Mouse (Mus musculus) ES-E14 (cell line): ENCODE data around the gene Zfp949. TPM values are rescaled to one million over a fixed set of nuclear protein-coding genes. Genes with fewer than 3 reads are reported as not detected.

Source experiments
- DNase-seq: peaks from one replicate; pipeline ENCODE4 v3.0.0-alpha.2; 2013; ENCODE audit warnings: low read depth, low spot score
- H3K27ac ChIP-seq: 2 replicates; pipeline ENCODE4 v1.5.1; 2012; ENCODE audit warnings: low read depth, mild to moderate bottlenecking, low read length, moderate library complexity, mixed read lengths; ENCODE audit not compliant: poor library complexity, insufficient read depth, severe bottlenecking
- H3K36me3 ChIP-seq: 2 replicates; pipeline ENCODE4 v1.6.1; 2012; ENCODE audit warnings: mild to moderate bottlenecking, low read length, moderate library complexity, mixed read lengths; ENCODE audit not compliant: control insufficient read depth, poor library complexity, insufficient read depth, severe bottlenecking
- H3K4me1 ChIP-seq, 2 experiments: fragments of 150-350 bp in 1 of 2; sonication (generic) in 1 of 2; 2 replicates each; pipeline ENCODE4 v1.6.1; 2012; ENCODE audit warnings: low read length in 2 of 2, mild to moderate bottlenecking in 1 of 2, mixed read lengths in 1 of 2; ENCODE audit not compliant: control insufficient read depth in 2 of 2, insufficient read depth in 2 of 2, poor library complexity in 1 of 2
- H3K4me3 ChIP-seq, 2 experiments: fragments of 150-350 bp in 1 of 2; sonication (generic) in 1 of 2; 2 replicates each; pipeline ENCODE4 v1.5.1; 2012; ENCODE audit warnings: low read length in 2 of 2, low read depth in 1 of 2, mild to moderate bottlenecking in 1 of 2, mixed read lengths in 1 of 2; ENCODE audit not compliant: insufficient read depth in 1 of 2, poor library complexity in 1 of 2, severe bottlenecking in 1 of 2
- H3K9ac ChIP-seq: 2 replicates; pipeline ENCODE4 v1.6.1; 2012; ENCODE audit warnings: low read depth, mild to moderate bottlenecking, low read length, mixed read lengths; ENCODE audit not compliant: poor library complexity, insufficient read depth, severe bottlenecking
- H3K9me3 ChIP-seq: fragments of 150-350 bp; sonication (generic); 2 replicates; pipeline ENCODE4 v1.6.1; 2012; ENCODE audit warnings: low read depth, mild to moderate bottlenecking, low read length; ENCODE audit not compliant: control insufficient read depth, insufficient read depth
- CHD2 ChIP-seq: IDR thresholded peaks from 2 replicates; pipeline ENCODE4 v1.6.1; 2014; ENCODE audit warnings: mild to moderate bottlenecking, low read depth, low read length, inconsistent platforms
- HCFC1 ChIP-seq: IDR thresholded peaks from 2 replicates; pipeline ENCODE4 v1.6.1; 2012; ENCODE audit warnings: low read length, inconsistent platforms, borderline replicate concordance; ENCODE audit not compliant: insufficient read depth
- MAFK ChIP-seq: IDR thresholded peaks from 2 replicates; pipeline ENCODE4 v1.6.1; 2014; ENCODE audit warnings: mild to moderate bottlenecking, low read depth, low read length, inconsistent platforms; ENCODE audit not compliant: insufficient read depth
- ZC3H11A ChIP-seq: IDR thresholded peaks from 2 replicates; pipeline ENCODE4 v1.6.1; 2012; ENCODE audit warnings: low read depth, mild to moderate bottlenecking, inconsistent platforms, low read length, borderline replicate concordance
- ZNF384 ChIP-seq: IDR thresholded peaks from 2 replicates; pipeline ENCODE4 v1.6.1; 2012; ENCODE audit warnings: low read depth, low read length, inconsistent platforms
- in situ Hi-C, 2 experiments: fragments of 600-800 bp; cut with MboI; formaldehyde crosslinking; loops; one replicate each; pipeline ENCODE4 v1.15.1; 2025; ENCODE audit warnings: low sequenced_read_pairs in 2 of 2, inconsistent platforms in 1 of 2; ENCODE audit not compliant: unreplicated experiment in 2 of 2
- total RNA-seq: library from RNA; depleted of rRNA; stranded (reverse); fragments of 300-350 nt; gene quantifications from 2 replicates; pipeline ENCODE4 v1.2.3, GENCODE M21; 2012

Zfp949 gene
- total RNA-seq, 1 experiment = 7.1 TPM

DNA sequence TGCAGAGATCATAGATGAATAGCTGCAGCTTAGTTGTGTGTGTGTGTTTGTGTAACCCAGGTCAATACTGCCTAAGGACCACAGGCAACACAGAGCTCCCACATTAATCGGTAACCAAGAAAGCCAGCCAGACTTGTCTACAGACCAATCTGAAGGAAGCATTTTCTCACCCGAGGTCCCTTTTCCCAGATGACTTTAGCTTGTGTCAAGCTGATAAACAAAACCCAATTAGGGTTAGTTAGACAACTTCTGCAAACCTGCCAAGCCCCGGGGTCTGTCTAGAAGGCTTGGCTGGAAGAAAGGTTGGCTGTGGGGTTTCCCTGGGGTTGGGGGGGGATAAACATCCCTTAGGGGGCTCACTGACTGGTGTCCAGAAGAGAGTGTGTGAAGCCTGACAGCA is 23.0 kb upstream of the Zfp949 start:
- Histone ChIP-seq H3K4me1 (peaks cover 0 to 6% of the 10 kb centered on the region in 2 experiments; a peak in 1 of 4 replicates), H3K27ac (no peak overlapping the region), H3K36me3 (peaks cover 17% of the 10 kb centered on the region), H3K9me3 (no peaks in the 10 kb centered on the region), H3K9ac (no peak overlapping the region), H3K4me3 (no peak overlapping the region)
- in situ Hi-C loops = no loop called here
- no peak for DNase-seq
- TF ChIP-seq ZC3H11A (no peak), HCFC1 (no peak)

DNA sequence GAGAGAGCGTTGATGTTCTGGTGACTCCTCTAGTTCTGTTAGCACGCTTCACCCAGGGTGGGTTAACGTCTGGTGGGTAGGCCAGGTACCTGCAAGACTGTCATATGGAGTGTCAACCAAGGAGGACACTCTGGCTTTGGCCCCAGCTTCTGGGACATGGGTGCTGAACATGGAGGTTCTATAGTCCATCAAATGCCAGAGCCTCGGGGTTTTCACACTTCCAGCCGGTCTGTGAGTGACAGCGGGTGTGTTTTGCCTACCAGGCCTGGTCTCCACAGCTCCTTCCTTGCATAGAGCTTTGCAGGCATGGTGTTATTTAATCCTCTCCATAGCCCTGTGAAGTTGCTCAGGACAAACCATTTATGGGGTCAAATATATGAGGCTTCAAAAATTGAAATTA is 22.5 kb upstream of the Zfp949 start:
- TF ChIP-seq CHD2 (no peak), ZNF384 (no peak), MAFK (no peak)
- no peak overlapping the region for H3K9ac ChIP-seq
- no peak overlapping the region for H3K27ac ChIP-seq
- H3K4me3 ChIP-seq = no peak overlapping the region
- in situ Hi-C loops = no loop called here
- no peaks in the 10 kb centered on the region for H3K9me3 ChIP-seq
- peaks cover 15% of the 10 kb centered on the region for H3K36me3 ChIP-seq
- no peak for DNase-seq
- H3K4me1 ChIP-seq = peaks cover 0 to 6% of the 10 kb centered on the region in 2 experiments; a peak in 1 of 4 replicates

DNA sequence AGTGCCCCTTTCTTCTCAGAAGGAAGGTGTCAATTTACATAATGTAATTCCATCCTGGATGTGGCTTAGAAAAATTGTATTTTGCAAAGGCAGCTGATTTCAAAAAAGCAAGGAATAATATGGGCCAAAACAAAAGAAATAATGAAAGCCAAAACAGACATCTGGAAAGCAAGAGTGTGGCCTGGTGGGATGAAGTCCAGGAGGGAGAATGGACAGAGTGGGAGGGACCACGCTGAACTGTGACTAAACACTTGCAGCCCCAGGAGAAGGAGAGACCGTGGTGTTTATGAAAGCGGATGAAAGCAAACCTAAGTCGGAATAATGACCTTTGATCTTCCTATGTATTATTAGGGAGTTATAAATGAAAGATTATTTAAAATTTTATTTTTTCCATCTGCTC is 19.9 kb upstream of the Zfp949 start:
- H3K36me3 ChIP-seq = no peaks in the 10 kb centered on the region
- H3K27ac ChIP-seq = no peak overlapping the region
- H3K9me3 ChIP-seq = no peaks in the 10 kb centered on the region
- no peak for TF ChIP-seq ZC3H11A
- no peak overlapping the region for H3K9ac ChIP-seq
- H3K4me3 ChIP-seq = no peak overlapping the region
- H3K4me1 ChIP-seq = peaks cover 0 to 6% of the 10 kb centered on the region in 2 experiments; a peak in 1 of 4 replicates
- in situ Hi-C loops = no loop called here
- no peak for DNase-seq

DNA sequence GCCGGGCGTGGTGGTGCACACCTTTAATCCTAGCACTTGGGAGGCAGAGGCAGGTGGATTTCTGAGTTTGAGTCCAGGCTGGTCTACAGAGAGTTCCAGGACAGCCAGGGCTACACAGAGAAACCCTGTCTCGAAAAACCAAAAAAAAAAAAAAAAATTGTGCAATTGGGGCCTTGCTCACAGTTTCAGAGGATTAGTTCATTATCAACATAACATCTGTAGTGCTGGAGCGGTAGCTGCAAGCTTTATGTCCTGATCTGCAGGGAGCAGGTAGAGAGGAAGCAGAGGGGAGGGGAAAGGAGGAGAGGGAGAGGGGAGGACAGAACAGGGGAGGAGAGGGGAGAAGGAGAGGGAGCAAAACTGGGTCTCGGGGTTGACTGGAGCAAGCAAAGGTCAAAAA is 19.1 kb upstream of the Zfp949 start:
- in situ Hi-C loops = no loop called here

DNA sequence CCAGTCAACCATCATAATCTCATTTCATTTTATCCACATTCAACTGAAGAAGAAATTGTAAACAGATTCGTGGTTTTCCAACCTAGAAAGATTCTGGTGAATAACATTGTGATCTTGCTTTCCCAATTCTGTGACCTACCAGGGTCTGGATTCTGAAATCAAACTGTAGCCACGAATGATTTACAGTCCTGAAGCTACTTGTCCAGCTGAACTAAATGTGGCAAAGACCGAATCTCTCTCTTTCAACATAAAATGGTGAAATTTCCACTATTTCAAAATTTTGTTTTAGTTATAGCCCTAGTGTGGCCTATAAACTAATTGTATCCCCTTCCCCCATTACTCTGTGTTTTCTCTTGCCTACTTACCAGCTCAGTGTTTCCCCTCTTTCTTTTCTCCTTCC is 18.2 kb upstream of the Zfp949 start:
- H3K9ac ChIP-seq = no peak overlapping the region
- no peak overlapping the region for H3K27ac ChIP-seq
- no peaks in the 10 kb centered on the region for H3K36me3 ChIP-seq
- TF ChIP-seq ZNF384 (no peak), MAFK (no peak), CHD2 (no peak), ZC3H11A (no peak), HCFC1 (no peak)
- H3K9me3 ChIP-seq = no peaks in the 10 kb centered on the region
- in situ Hi-C loops = no loop called here
- peaks cover 0 to 6% of the 10 kb centered on the region in 2 experiments; a peak in 1 of 4 replicates for H3K4me1 ChIP-seq
- DNase-seq = no peak
- H3K4me3 ChIP-seq = no peak overlapping the region

More for the DNA sequence above, 19.1 kb upstream of the Zfp949 start:
- no peak overlapping the region for H3K4me3 ChIP-seq
- no peaks in the 10 kb centered on the region for H3K9me3 ChIP-seq
- no peaks in the 10 kb centered on the region for H3K36me3 ChIP-seq
- no peak overlapping the region for H3K9ac ChIP-seq
- TF ChIP-seq CHD2 = no peak
- TF ChIP-seq ZC3H11A = no peak
- TF ChIP-seq ZNF384 = no peak
- TF ChIP-seq HCFC1 = no peak
- no peak for TF ChIP-seq MAFK
- H3K4me1 ChIP-seq = peaks cover 0 to 6% of the 10 kb centered on the region in 2 experiments; a peak in 1 of 4 replicates
- no peak for DNase-seq
- H3K27ac ChIP-seq = no peak overlapping the region
